Mouse (Mus musculus): ENCODE data around the gene Epn3.
A peak's percentile ranks its signal among the peaks of the same experiment; 100 is the strongest.

The Epn3 gene

DNA sequence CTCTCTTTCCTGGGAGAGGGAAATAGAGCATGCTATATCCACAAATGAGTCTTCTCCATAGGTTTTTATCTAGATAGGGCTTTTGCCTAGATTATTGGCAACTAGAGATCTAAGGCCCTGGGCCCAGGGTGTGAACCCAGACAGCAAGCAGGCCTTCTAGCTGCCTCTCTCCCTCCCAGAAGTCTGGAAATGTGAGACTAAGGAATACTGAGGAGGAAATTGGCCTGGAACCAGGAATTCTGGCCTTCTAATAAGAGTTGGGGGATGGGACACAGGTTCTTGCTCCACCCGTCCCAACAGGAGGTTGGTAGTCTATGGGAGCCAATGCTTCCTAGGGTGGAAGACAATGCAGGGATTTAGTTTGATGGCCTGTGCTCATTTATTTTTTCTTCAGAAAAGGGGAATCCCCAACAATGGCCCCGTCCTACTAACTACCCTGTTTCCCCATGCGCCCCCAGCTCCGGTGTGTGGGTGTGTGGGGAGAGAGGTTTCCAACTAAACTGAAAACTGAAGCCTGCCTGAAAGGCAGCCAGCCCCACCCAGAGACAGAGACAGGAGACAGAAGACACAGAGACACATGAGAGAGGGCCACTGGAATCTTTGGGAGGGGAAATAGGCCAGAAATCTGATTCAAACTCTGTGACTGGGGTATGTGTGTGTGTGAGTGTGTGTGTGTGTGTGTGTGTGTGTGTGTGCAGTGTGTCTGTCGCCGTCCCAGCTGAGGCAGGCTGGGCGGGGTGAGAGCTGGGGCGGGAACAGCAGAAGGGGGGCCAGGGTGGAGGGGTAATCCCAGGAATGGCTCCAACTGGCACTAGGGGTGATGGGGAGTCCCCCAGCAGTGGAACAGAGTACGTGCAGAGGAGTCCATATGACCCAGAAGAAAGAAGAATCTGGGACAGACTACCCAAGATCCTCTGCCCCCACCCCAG is 30.4 kb downstream of the Epn3 start:
- DNase-seq, result peak; percentile 34

DNA sequence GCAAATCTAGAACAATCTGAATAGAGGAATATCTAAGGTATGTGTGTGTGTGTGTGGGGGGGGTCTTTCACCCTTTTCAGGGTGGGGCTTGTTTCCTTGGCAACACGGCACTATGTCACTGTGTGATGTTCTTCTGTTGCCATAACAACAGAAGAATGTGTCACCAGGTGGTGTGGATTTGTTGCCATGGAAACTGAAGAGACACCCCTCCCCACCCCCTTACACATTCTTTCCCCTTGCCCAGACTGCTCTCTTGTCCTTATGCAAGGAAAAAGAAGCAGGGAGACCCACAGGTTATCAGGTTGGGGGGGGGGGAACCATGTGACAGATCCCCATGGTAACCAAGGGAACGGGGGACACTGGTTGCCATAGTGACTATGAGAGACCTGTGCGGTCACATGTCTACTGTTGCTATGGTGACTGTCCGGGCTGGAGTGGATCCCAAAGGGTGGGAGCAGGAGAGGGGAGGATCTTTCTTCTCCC is 31.2 kb downstream of the Epn3 start:
- peak; percentile 91 for DNase-seq

- no peak for DNase-seq
Measured at GRCm38 (mm10) chr11:94466333-94466855, 33.4 kb downstream of the Epn3 start.

GRCm38 (mm10) chr11:94464170-94464569 is 35.6 kb downstream of the Epn3 start:
- no peak for DNase-seq

DNA sequence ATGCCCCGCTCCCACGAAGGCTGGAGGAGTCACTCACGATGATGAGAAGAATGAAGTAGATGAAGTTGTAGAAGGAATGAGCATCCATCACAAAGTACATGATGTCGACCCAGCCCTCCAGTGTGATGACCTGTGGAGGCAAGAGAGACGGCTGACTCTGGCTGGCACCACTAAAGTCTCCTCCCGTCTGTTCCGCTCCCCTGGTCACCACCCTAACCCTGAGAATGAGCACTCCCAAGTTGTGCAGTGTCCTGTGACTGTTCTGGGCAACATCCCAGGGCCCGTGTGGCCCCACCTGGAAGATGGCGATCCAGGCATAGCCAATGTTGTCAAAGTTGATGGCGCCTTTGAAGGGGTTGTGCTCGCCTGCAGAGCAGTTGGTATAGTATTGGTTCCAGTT is 37.9 kb downstream of the Epn3 start:
- DNase-seq, result no peak

- DNase-seq, result no peak
Measured at GRCm38 (mm10) chr11:94457001-94457400, 42.8 kb downstream of the Epn3 start.

- DNase-seq, result no peak
Measured at GRCm38 (mm10) chr11:94456347-94456746, 43.4 kb downstream of the Epn3 start.

- DNase-seq, result no peak
Measured at GRCm38 (mm10) chr11:94455161-94455820, 44.5 kb downstream of the Epn3 start.

DNA sequence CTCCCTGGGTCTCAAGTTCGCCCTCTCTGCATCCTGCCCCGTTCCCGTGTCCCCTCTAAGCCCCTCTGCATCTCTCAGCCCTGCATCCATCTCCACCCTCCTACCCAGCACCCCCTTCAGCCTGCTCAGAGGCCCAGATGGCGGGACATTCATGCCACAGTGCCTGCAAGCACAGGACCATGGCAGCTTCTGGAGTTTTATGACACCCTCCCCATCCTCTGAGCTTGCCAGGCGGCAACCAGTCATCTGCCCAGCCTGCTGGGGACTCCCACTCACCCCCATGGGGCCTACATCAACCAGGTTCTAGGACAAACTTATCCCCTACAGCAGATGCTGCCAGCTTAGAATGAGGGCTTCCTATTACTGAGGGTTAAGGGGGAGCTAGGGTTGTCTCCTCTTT is 45.0 kb downstream of the Epn3 start:
- no peak for DNase-seq

- DNase-seq, result no peak
Measured at GRCm38 (mm10) chr11:94451091-94451773, 48.5 kb downstream of the Epn3 start.

DNA sequence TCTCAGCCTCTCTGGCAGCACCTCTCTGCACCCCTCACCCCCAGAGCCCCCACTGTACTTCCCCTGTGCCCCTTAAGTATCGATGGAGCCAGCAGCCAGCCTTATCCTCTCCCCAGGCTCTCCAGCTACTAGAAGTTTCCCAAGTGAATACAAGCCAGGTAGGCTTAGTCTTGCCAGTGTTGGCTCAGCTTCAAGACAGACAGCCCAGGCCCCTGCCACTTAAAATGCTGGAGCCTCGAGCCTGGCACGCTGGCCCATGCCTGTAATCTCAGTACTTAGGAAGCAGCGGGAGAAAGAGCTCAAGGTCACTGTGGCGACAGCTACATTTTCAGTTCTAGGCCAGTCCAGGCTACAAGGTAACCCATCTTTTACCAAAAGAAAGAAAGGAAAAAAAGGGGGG is 49.9 kb downstream of the Epn3 start:
- no peak for DNase-seq

- DNase-seq, result no peak
Measured at GRCm38 (mm10) chr11:94449239-94449638, 50.5 kb downstream of the Epn3 start.

DNA sequence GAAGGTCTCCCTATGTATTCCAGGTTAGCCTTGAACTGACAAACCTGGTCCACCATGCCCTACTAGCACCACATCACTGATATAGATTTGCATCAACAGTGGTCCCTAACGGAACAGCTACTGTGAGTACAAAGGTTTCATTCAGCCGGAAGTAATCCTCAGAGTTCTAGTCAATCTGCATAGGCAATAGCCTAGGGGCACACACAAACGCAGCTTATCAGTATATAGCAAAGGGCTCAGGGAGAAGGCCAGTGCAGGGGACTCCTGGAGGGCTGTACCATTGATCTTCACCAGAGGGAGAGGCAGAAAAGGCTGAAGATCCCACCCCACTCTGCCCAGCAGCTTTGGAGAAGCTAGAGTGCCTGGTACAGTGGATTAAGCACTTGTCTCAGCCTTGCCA is 52.8 kb downstream of the Epn3 start:
- DNase-seq, result no peak

DNA sequence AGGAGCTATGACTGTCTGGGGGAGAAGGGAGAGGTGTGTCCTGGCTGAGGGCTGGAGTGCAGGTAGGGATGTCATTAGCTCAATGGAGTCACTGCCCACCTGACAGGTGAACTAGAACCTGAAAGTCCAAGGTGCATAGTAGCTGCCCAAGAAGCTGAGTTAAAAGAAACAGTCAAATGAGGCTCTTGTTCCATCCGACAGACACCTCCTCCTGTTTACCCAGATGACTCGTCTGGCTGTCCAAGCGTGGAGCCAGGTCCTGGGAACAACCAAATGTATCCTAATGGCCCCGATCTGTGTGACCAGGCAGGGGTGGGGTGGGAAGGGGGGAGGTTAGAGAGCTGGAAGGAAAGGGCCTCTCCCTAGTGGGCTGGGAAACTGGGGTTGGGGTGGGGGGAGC is 54.5 kb downstream of the Epn3 start:
- no peak for DNase-seq

- DNase-seq, result no peak
Measured at GRCm38 (mm10) chr11:94444829-94445228, 54.9 kb downstream of the Epn3 start.

DNA sequence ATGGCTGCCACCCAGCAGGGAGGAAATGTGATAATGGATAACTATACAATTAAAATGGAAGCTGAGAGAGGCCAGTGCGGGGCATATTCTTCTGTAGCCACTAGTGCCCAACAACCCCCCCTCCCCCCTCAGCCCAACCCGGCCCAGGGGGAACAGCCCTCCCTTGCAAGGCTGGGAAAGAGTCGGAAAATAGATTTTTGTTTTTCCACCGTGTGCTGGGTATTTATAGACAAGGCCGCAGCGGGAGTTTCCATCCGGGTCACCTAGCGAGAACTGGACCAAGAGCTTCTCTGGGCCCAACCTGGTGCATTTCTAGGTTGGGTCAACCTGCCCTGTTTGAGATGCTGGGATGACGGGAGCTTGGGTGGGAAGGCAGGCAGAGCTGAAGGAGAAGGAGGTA is 58.0 kb downstream of the Epn3 start:
- DNase-seq, result no peak

- DNase-seq, result peak; percentile 42
Measured at GRCm38 (mm10) chr11:94441122-94441521, 58.7 kb downstream of the Epn3 start.

DNA sequence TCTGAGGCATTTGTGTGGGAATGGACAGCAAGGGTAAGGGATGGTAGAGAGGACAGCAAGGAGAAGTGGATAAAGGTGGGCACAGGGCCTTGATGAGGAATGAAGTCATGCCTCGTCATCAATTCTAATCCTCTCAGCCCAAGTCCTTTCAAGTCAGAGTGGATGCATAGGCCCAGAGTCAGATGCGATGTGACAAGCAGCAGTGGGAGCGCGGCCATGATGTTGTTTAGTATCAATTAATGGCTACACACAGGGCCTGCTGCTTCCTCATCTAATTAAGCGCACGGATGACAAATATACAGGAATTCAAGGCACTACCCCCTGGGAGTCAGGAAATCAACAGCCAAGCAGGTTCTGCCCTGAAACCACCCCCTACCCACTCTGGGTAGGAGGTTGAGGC is 59.4 kb downstream of the Epn3 start:
- DNase-seq, result no peak

All from embryo, embryonic 11 days (tissue).